Mouse (Mus musculus) splenic B cell, adult 2 months (primary cell): ENCODE results near the gene Ltbp1.

Experiments
- DNase-seq: peaks from one replicate; pipeline ENCODE4 v3.0.0-alpha.2; 2011; ENCODE audit warnings: low read depth, low spot score
- H3K27me3 ChIP-seq: 2 replicates; pipeline ENCODE4 v1.6.1; 2012; ENCODE audit warnings: mild to moderate bottlenecking, low read length, moderate library complexity, mixed read lengths; ENCODE audit not compliant: control insufficient read depth, poor library complexity, insufficient read depth, severe bottlenecking
- H3K36me3 ChIP-seq: 2 replicates; pipeline ENCODE4 v1.6.1; 2012; ENCODE audit warnings: mild to moderate bottlenecking, low read length, moderate library complexity, mixed read lengths; ENCODE audit not compliant: control insufficient read depth, poor library complexity, insufficient read depth, severe bottlenecking

Gene Ltbp1

DNA sequence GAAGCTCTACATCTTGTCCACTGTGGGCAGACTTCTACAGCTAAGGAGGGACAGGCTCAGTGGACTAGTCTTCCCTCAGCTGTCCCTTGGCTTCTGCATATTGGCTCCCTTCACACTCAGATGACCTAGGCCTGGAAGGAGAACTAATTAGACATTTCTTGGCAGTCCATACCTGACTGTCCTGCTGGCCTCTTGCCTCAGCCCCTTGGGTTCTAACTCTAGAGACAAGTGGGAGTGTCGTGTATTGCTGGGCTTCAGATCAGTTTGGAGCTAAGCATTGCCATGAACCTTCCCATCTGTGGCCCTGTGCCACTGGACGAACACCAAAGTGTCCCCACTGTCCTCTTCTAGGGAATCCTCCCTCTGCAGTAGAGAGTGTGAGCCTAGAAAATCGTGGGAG, 288.4 kb downstream of the Ltbp1 start:
- H3K36me3 ChIP-seq, result no peaks in the 10 kb centered on the region
- no peaks in the 10 kb centered on the region for H3K27me3 ChIP-seq
- no peak for DNase-seq

DNA sequence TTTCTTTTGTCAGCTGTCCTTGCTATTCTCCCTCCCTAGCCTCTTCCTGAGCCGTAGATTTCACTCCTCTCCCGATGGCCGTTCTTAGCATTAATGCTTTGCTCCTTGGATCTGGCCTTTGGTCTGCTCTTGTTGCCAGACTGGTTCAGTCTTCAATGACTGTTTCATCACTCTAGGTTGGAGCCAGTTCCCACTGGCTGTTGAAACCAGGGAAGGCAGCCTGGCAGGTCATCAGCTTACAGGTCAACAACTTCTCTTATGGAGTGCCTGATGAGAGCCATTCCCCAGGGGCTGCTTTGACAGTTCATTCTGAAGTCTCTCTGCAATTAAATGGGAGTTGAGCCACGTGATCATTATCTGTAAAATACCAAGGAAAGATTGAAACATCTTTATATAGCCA, 295.5 kb downstream of the Ltbp1 start:
- Histone ChIP-seq H3K27me3 (no peaks in the 10 kb centered on the region), H3K36me3 (no peaks in the 10 kb centered on the region)
- no peak for DNase-seq

GRCm38 (mm10) chr17:75304807-75305420, 299.5 kb downstream of the Ltbp1 start:
- Histone ChIP-seq H3K36me3 (no peaks in the 10 kb centered on the region), H3K27me3 (no peaks in the 10 kb centered on the region; the same call in 1 of the 2 replicates)
- DNase-seq, result no peak

DNA sequence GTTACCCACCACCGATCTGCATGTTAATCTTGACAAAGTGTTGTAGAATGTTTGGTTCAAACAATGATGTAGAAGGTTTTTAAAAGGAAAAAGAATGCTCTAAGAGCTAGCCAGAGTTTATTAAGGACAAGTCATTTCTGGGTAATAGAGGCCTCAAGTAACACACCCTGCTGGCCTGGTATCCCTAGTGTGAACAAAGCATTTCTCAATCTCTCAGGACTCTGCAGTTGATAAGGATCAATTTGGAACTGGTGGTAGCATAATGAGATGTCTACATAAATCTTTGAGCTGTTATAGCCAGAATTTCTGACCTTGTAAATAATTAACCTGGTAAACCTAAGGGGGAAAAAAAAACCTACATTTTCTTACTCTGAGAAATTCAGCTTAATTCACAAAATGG, 300.3 kb downstream of the Ltbp1 start:
- no peak for DNase-seq

GRCm38 (mm10) chr17:75307070-75308011, 302.0 kb downstream of the Ltbp1 start:
- no peak for DNase-seq
- Histone ChIP-seq H3K36me3 (no peaks in the 10 kb centered on the region), H3K27me3 (no peaks in the 10 kb centered on the region; the same call in 1 of the 2 replicates)

More for the DNA sequence above, 300.3 kb downstream of the Ltbp1 start:
- H3K36me3 ChIP-seq, result no peaks in the 10 kb centered on the region
- no peaks in the 10 kb centered on the region; the same call in 1 of the 2 replicates for H3K27me3 ChIP-seq

- no peaks in the 10 kb centered on the region for H3K36me3 ChIP-seq
- no peak for DNase-seq
- H3K27me3 ChIP-seq, result no peaks in the 10 kb centered on the region
These were observed 311.7 kb downstream of the Ltbp1 start for GRCm38 (mm10) chr17:75317106-75317505.

DNA sequence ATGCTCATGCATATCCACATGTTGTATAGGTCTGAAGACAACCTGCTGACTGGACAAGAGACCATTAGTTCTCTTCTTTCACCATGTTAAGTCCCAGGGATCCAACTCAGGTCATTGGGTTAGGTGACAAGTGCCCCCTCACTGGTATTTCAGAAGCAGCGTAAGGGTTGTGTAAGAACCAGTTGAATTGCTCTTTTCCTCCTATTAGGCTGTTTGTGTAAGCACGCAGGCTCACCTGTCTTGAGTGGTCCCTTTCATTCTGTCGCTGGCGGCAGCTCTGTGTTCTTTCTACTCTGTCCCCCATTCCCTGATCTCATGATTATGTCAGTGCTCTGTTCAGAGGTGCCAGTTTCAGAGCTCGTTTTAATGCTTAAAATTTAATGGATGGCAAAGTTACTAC, 317.9 kb downstream of the Ltbp1 start:
- no peaks in the 10 kb centered on the region for H3K36me3 ChIP-seq
- no peak for DNase-seq
- no peaks in the 10 kb centered on the region for H3K27me3 ChIP-seq

- H3K27me3 ChIP-seq, result no peaks in the 10 kb centered on the region
- H3K36me3 ChIP-seq, result no peaks in the 10 kb centered on the region
- DNase-seq, result no peak
These were observed 318.4 kb downstream of the Ltbp1 start for GRCm38 (mm10) chr17:75323766-75324165.

GRCm38 (mm10) chr17:75328102-75328639, 322.8 kb downstream of the Ltbp1 start:
- Histone ChIP-seq H3K36me3 (no peaks in the 10 kb centered on the region), H3K27me3 (no peaks in the 10 kb centered on the region)
- DNase-seq, result no peak

DNA sequence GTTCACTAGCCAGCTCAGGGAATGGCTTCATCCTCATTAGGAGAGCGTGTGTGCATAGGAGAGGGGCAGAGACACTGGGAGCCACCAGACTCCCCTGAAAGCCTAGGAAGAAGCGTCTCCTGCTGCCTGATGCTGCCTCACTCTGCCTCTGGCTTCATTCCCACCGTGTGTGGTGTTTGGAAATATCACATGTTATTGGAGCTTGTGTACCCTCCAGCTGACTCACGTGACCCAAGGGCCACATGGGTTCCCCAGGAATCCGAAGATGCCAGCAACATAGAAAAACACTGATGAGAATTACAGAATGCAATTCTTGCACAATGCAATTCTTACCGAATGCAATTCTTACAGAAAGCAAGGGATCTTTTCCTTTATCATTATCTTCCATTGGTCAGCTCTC, 325.0 kb downstream of the Ltbp1 start:
- no peak for DNase-seq
- H3K36me3 ChIP-seq, result no peaks in the 10 kb centered on the region
- H3K27me3 ChIP-seq, result no peaks in the 10 kb centered on the region

GRCm38 (mm10) chr17:75331421-75331951, 326.1 kb downstream of the Ltbp1 start:
- H3K36me3 ChIP-seq, result no peaks in the 10 kb centered on the region
- H3K27me3 ChIP-seq, result no peaks in the 10 kb centered on the region
- no peak for DNase-seq

- no peaks in the 10 kb centered on the region for H3K27me3 ChIP-seq
- H3K36me3 ChIP-seq, result no peaks in the 10 kb centered on the region
- no peak for DNase-seq
These were observed 326.9 kb downstream of the Ltbp1 start for GRCm38 (mm10) chr17:75332289-75332688.

DNA sequence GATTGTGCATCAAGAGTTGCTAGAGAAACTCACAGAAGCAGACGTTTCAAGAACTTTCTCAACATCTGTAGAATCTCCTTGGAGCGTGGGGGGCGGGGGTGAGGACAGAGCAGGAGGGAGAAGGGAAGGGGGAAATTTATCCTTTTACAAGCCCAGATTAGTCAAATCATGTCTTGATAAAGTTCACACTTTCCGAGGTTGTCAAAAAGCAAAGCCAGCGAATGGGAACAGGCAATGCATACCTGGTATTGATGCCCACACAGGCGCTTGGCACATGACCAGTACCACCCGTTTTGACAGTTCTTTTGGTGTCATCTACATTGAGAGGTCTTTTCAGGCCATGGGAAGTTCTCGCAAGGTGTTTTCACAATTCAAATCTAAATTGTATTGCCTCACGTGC, 327.6 kb downstream of the Ltbp1 start:
- no peaks in the 10 kb centered on the region for H3K27me3 ChIP-seq
- H3K36me3 ChIP-seq, result no peaks in the 10 kb centered on the region
- DNase-seq, result no peak

- DNase-seq, result no peak
- Histone ChIP-seq H3K27me3 (no peaks in the 10 kb centered on the region), H3K36me3 (no peaks in the 10 kb centered on the region)
These were observed 328.4 kb downstream of the Ltbp1 start for GRCm38 (mm10) chr17:75333759-75334158.

- Histone ChIP-seq H3K36me3 (no peaks in the 10 kb centered on the region), H3K27me3 (no peaks in the 10 kb centered on the region)
These were observed 330.3 kb downstream of the Ltbp1 start for GRCm38 (mm10) chr17:75335649-75336048.

More at GRCm38 (mm10) chr17:75335649-75336048, 330.3 kb downstream of the Ltbp1 start:
- DNase-seq, result no peak
